Mouse (Mus musculus): Measurements from ENCODE around the gene Rimbp2. TPM values are rescaled to one million over a fixed set of nuclear protein-coding genes. Genes with fewer than 3 reads are reported as not detected.

Rimbp2 gene
- total and polyA plus RNA-seq, 3 experiments: not detected

GRCm38 (mm10) chr5:128947093-128947492 lies 6.2 kb downstream of the Rimbp2 start:
- H3K27ac ChIP-seq (ENCODE audit: insufficient read depth, low read depth): no peak overlapping the region
- H3K4me3 ChIP-seq (replicated peaks in 1 of 3; ENCODE audit: low read depth in 2 of 3, low read length in 2 of 3, poor library complexity in 1 of 3): no peak overlapping the region
- no peaks in the 10 kb centered on the region for H3K27me3 ChIP-seq (replicated peaks)
- H3K4me1 ChIP-seq (ENCODE audit: control insufficient read depth in 1 of 2, insufficient read depth in 2 of 2): no peaks in the 10 kb centered on the region
- in situ Hi-C loops (cut with MboI; ENCODE audit: low pct_ligation_motif_present, low pct_unique_long_range_greater_than_20kb, low sequenced_read_pairs): no loop called here
- H3K36me3 ChIP-seq (replicated peaks in 1 of 2; ENCODE audit: control insufficient read depth in 1 of 2, insufficient read depth in 1 of 2, low read length in 1 of 2): no peaks in the 10 kb centered on the region
- no peaks in the 10 kb centered on the region for H3K79me2 ChIP-seq (replicated peaks; ENCODE audit: control insufficient read depth, extremely low read depth, insufficient read depth, poor library complexity, severe bottlenecking)
- dilution Hi-C loops (cut with MboI; ENCODE audit: extremely low pct_ligation_motif_present, extremely low pct_unique_long_range_greater_than_20kb, low sequenced_read_pairs): no loop called here
- peaks cover 68% of the 10 kb centered on the region for H3K9me3 ChIP-seq (replicated peaks; ENCODE audit: low read length)
- H3K9ac ChIP-seq (ENCODE audit: insufficient read depth, low read depth): no peak overlapping the region
- DNase-seq (ENCODE audit: extremely low read depth): no peak
- no peak overlapping the region for H3K4me2 ChIP-seq (ENCODE audit: insufficient read depth, low read depth, poor library complexity, severe bottlenecking)
- no peak for TF ChIP-seq ETS1 (conservative IDR thresholded peaks at IDR 0.05; ENCODE audit: low read depth, low read length)
- no peak for TF ChIP-seq HCFC1 (IDR thresholded peaks at IDR 0.05; ENCODE audit: low read depth, low read length)
- no peak for TF ChIP-seq ZMIZ1 (IDR thresholded peaks at IDR 0.05; ENCODE audit: low read depth, low read length)
- no peak for TF ChIP-seq UBTF (IDR thresholded peaks at IDR 0.05; ENCODE audit: low read depth, low read length)
- TF ChIP-seq USF1 (IDR thresholded peaks at IDR 0.05; ENCODE audit: low read depth, low read length): no peak
- TF ChIP-seq USF2 (conservative IDR thresholded peaks at IDR 0.05; ENCODE audit: low read depth, low read length): no peak
- no peak for TF ChIP-seq NRF1 (IDR thresholded peaks at IDR 0.05; ENCODE audit: low read depth, low read length)
- no peak for TF ChIP-seq ZKSCAN1 (IDR thresholded peaks at IDR 0.05; ENCODE audit: borderline replicate concordance, low read depth, low read length)
- no peak for TF ChIP-seq MYC (IDR thresholded peaks at IDR 0.05; ENCODE audit: low read depth, low read length)
- no peak for TF ChIP-seq MAZ (IDR thresholded peaks at IDR 0.05; ENCODE audit: low read depth, low read length)
- no peak for TF ChIP-seq E2F4 (IDR thresholded peaks at IDR 0.05; ENCODE audit: insufficient replicate concordance, low read depth, low read length)
- no peak for TF ChIP-seq MXI1 (IDR thresholded peaks at IDR 0.05; ENCODE audit: low read depth, low read length)

DNA sequence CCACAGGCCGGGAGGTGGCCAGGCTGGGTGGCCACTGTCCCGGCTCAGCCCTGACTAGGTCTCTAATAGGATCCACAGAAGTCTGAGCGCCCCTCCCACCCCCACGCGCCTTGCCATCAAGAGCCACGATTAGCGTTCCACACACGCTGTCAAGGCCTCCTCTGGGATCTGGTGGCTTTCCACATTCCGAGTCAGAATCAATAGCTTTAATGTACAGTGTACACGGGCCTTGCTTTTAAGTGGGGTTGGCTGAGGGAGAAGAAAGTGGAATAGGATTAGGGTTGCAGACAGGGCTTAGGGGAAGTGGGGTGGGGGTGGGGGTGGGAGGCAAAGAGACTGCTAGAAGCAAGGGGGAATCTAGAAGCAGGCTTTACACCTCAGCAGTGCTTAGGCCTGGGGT lies 12.8 kb downstream of the Rimbp2 start:
- Histone ChIP-seq H3K4me2 (ENCODE audit: insufficient read depth, low read depth, poor library complexity, severe bottlenecking) (no peak overlapping the region), H3K4me1 (ENCODE audit: control insufficient read depth in 1 of 2, insufficient read depth in 2 of 2) (no peaks in the 10 kb centered on the region), H3K27me3 (replicated peaks) (no peaks in the 10 kb centered on the region), H3K9ac (ENCODE audit: insufficient read depth, low read depth) (no peak overlapping the region), H3K79me2 (replicated peaks; ENCODE audit: control insufficient read depth, extremely low read depth, insufficient read depth, poor library complexity, severe bottlenecking) (no peaks in the 10 kb centered on the region), H3K36me3 (replicated peaks in 1 of 2; ENCODE audit: control insufficient read depth in 1 of 2, insufficient read depth in 1 of 2, low read length in 1 of 2) (no peaks in the 10 kb centered on the region), H3K4me3 (replicated peaks in 1 of 3; ENCODE audit: low read depth in 2 of 3, low read length in 2 of 3, poor library complexity in 1 of 3) (no peak overlapping the region), H3K9me3 (replicated peaks; ENCODE audit: low read length) (peaks cover 67% of the 10 kb centered on the region), H3K27ac (ENCODE audit: insufficient read depth, low read depth) (no peak overlapping the region)
- dilution Hi-C loops (cut with MboI; ENCODE audit: extremely low pct_ligation_motif_present, extremely low pct_unique_long_range_greater_than_20kb, low sequenced_read_pairs) (no loop called here), in situ Hi-C loops (cut with MboI; ENCODE audit: low pct_ligation_motif_present, low pct_unique_long_range_greater_than_20kb, low sequenced_read_pairs) (no loop called here)
- no peak for DNase-seq (ENCODE audit: extremely low read depth)
- TF ChIP-seq ELF1 (IDR thresholded peaks at IDR 0.05; ENCODE audit: low read depth, low read length) (no peak), NRF1 (IDR thresholded peaks at IDR 0.05; ENCODE audit: low read depth, low read length) (no peak), HCFC1 (IDR thresholded peaks at IDR 0.05; ENCODE audit: low read depth, low read length) (no peak), PAX5 (IDR thresholded peaks at IDR 0.05; ENCODE audit: low read length) (no peak), BHLHE40 (IDR thresholded peaks at IDR 0.05; ENCODE audit: low read depth, low read length) (no peak), RAD21 (IDR thresholded peaks at IDR 0.05; ENCODE audit: low read depth, low read length) (no peak), SIN3A (IDR thresholded peaks at IDR 0.05; ENCODE audit: low read length) (no peak), TBP (conservative IDR thresholded peaks at IDR 0.05; ENCODE audit: low read depth, low read length) (no peak), NELFE (IDR thresholded peaks at IDR 0.05; ENCODE audit: low read depth, low read length) (no peak), MEF2A (IDR thresholded peaks at IDR 0.05; ENCODE audit: borderline replicate concordance, low read depth, low read length) (no peak), MAFK (IDR thresholded peaks at IDR 0.05; ENCODE audit: insufficient replicate concordance, low read length) (no peak), JUND (conservative IDR thresholded peaks at IDR 0.05; ENCODE audit: low read depth, low read length) (no peak), ZKSCAN1 (IDR thresholded peaks at IDR 0.05; ENCODE audit: borderline replicate concordance, low read depth, low read length) (no peak), ETS1 (conservative IDR thresholded peaks at IDR 0.05; ENCODE audit: low read depth, low read length) (no peak), JUN (IDR thresholded peaks at IDR 0.05; ENCODE audit: insufficient read depth, low read depth, low read length) (no peak), SMC3 (IDR thresholded peaks at IDR 0.05; ENCODE audit: low read depth, low read length) (no peak), CTCF (conservative IDR thresholded peaks at IDR 0.05 in 1 of 2, IDR thresholded peaks at IDR 0.05 in 1 of 2; ENCODE audit: low read depth in 2 of 2, low read length in 2 of 2) (no peak)
